Mouse (Mus musculus) small intestine, adult 2 months (tissue): ENCODE measurements at regions not wholly inside any gene's neighbourhood (a gene's known extent, or its start where the extent isn't known, plus 50 kb on each side); places are given as distances from the start of the nearest gene placed in this dataset.

Source experiments
- H3K27ac ChIP-seq: fragments of 200-500 bp; 2 replicates; pipeline ENCODE4 v1.5.1; 2012; ENCODE audit warnings: low read depth, low read length, control low read depth, inconsistent platforms; ENCODE audit not compliant: insufficient read depth
- H3K27me3 ChIP-seq: fragments of 200-500 bp; 2 replicates; pipeline ENCODE4 v1.6.1; 2012; ENCODE audit warnings: mild to moderate bottlenecking, moderate library complexity, low read length, inconsistent platforms; ENCODE audit not compliant: control insufficient read depth, insufficient read depth
- H3K36me3 ChIP-seq: fragments of 200-500 bp; 2 replicates; pipeline ENCODE4 v1.6.1; 2012; ENCODE audit warnings: mild to moderate bottlenecking, low read length, control low read depth, inconsistent platforms; ENCODE audit not compliant: control insufficient read depth, insufficient read depth
- H3K4me1 ChIP-seq: fragments of 200-500 bp; 2 replicates; pipeline ENCODE4 v1.6.1; 2012; ENCODE audit warnings: low read length, inconsistent platforms, mixed read lengths; ENCODE audit not compliant: control insufficient read depth, insufficient read depth, insufficient read length
- H3K4me3 ChIP-seq: fragments of 200-500 bp; 2 replicates; pipeline ENCODE4 v1.5.1; 2012; ENCODE audit warnings: low read depth, mild to moderate bottlenecking, control low read depth, inconsistent platforms, low read length, moderate library complexity
- CTCF ChIP-seq: fragments of 200-500 bp; IDR thresholded peaks from 2 replicates; pipeline ENCODE4 v1.5.1; 2012; ENCODE audit warnings: low read depth, mild to moderate bottlenecking, control low read depth, inconsistent platforms, low read length, moderate library complexity, mixed read lengths; ENCODE audit not compliant: insufficient replicate concordance, insufficient read length; ENCODE audit errors: extremely low read depth
- POLR2A ChIP-seq: fragments of 200-500 bp; IDR thresholded peaks from 2 replicates; pipeline ENCODE4 v1.6.1; 2012; ENCODE audit warnings: low read depth, mild to moderate bottlenecking, control low read depth, inconsistent platforms, low read length, moderate library complexity
- WGBS: fragments of 180-500 bp; shearing (Covaris S2); methylation state at CpG from one replicate; pipeline ENCODE4 v1.1.7; 2018; 5-methylcytosine and 5-hydroxymethylcytosine counted together

GRCm38 (mm10) chr19:37754024-37754423 lies 56.4 kb downstream of the Cyp26a1 start:
- TF ChIP-seq CTCF (no peak), POLR2A (no peak)
- 87% methylated on average over 9 of the region's 9 CpGs for WGBS
- H3K27ac ChIP-seq, result no peak overlapping the region
- H3K4me1 ChIP-seq, result no peaks in the 10 kb centered on the region
- H3K36me3 ChIP-seq, result no peaks in the 10 kb centered on the region
- H3K4me3 ChIP-seq, result no peak overlapping the region
- no peaks in the 10 kb centered on the region for H3K27me3 ChIP-seq

DNA sequence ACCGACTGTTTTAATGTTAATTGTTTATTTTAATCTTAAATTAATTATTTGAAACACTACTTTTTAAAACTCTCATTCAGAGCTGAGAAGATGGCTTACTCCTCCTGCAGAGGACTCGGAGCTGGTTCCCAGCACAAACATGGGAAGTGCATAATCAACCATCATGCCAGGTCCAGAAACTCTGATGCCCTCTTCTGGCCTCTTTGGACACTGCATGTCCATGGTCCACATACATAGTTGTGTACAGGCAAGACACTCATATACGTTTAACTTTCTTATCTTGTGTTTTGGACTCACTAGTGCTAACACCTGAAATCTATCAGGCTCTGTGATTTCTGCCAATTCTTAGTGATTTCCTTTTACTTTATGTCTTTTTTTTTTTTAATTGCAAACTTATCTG lies 57.8 kb downstream of the Cyp26a1 start:
- Histone ChIP-seq H3K27ac (no peak overlapping the region), H3K36me3 (no peaks in the 10 kb centered on the region), H3K4me3 (no peak overlapping the region), H3K4me1 (no peaks in the 10 kb centered on the region), H3K27me3 (no peaks in the 10 kb centered on the region)
- TF ChIP-seq CTCF, result no peak
- no peak for TF ChIP-seq POLR2A
- WGBS, result 74% methylated on average over 3 of the region's 3 CpGs

DNA sequence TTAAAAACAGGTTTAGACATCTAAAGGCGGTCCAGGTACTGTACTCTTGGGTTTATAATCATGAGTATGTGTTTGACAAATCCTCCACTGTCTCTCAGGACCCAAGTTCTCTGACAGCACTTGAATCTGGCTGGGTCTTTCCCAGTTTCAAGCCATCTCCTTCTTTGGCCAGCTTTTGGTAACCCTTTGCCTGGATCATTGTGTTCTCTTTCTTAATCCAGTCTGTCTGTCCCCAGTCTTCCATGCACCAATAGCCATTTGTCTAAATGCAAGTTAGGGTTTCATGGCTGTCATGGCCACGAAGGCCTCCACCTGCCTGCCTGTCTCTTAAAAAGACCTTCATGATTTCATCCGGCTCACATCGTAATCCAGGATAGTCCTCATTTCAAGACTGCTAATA lies 71.8 kb downstream of the Cyp26a1 start:
- H3K4me3 ChIP-seq, result no peak overlapping the region
- no peak overlapping the region for H3K27ac ChIP-seq
- no peaks in the 10 kb centered on the region for H3K27me3 ChIP-seq
- H3K4me1 ChIP-seq, result no peaks in the 10 kb centered on the region
- 89% methylated on average over 4 of the region's 4 CpGs for WGBS
- TF ChIP-seq CTCF (no peak), POLR2A (no peak)
- H3K36me3 ChIP-seq, result no peaks in the 10 kb centered on the region

- no peaks in the 10 kb centered on the region for H3K4me1 ChIP-seq
- TF ChIP-seq POLR2A (no peak), CTCF (no peak)
- H3K27me3 ChIP-seq, result no peaks in the 10 kb centered on the region
- no peak overlapping the region for H3K27ac ChIP-seq
- H3K4me3 ChIP-seq, result no peak overlapping the region
- H3K36me3 ChIP-seq, result no peaks in the 10 kb centered on the region
- 87% methylated on average over 6 of the region's 6 CpGs for WGBS
Observed at GRCm38 (mm10) chr19:37771956-37772355, 74.4 kb downstream of the Cyp26a1 start.

DNA sequence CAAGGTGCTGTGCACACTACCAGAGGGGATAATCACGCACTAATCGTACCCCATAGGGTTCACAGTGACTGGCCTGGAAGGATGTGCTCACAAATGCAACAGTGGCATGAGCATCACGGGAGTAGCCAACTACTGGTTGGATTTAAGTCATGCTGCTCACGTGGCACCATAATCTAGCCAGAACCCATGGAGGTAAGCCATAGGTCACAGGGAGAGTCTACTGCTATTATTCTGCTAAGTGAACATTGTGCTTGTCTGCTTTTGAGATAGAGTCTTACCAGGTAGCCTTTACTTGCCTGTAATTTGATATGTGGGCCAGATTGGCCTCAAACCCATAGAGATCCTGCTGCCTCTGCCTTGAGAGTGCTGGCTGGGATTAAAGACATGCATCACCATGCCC lies 77.0 kb downstream of the Cyp26a1 start:
- 89% methylated on average over 4 of the region's 4 CpGs for WGBS
- no peak for TF ChIP-seq CTCF
- TF ChIP-seq POLR2A, result no peak
- no peak overlapping the region for H3K27ac ChIP-seq
- no peaks in the 10 kb centered on the region for H3K36me3 ChIP-seq
- no peaks in the 10 kb centered on the region; the same call in 1 of the 2 replicates for H3K4me1 ChIP-seq
- H3K27me3 ChIP-seq, result no peaks in the 10 kb centered on the region
- no peak overlapping the region for H3K4me3 ChIP-seq

DNA sequence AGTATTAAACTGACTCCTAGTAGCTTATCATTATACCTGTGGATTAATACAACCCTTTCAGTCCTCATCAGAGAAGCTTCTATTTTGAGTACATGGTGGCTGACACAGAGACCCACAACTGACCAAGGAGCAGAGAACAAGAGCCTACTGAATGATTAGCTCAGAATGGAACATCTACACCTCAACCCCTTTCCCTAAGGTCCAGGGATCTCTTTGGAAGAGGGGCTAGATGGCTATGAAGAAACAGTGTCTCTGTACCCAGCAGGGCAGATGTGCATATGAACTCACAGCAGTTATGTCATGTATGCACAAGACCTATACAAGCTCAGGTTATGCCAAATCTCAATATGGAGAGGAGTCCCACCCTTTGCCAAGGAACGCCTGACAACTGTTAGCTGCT lies 77.4 kb downstream of the Cyp26a1 start:
- no peak overlapping the region for H3K27ac ChIP-seq
- H3K27me3 ChIP-seq, result no peaks in the 10 kb centered on the region
- H3K4me3 ChIP-seq, result no peak overlapping the region
- no peaks in the 10 kb centered on the region; the same call in 1 of the 2 replicates for H3K4me1 ChIP-seq
- 92% methylated on average over 1 of the region's 1 CpGs for WGBS
- no peaks in the 10 kb centered on the region for H3K36me3 ChIP-seq
- no peak for TF ChIP-seq POLR2A
- no peak for TF ChIP-seq CTCF

- 69% methylated on average over 6 of the region's 6 CpGs for WGBS
- H3K4me1 ChIP-seq, result no peaks in the 10 kb centered on the region; the same call in 1 of the 2 replicates
Observed at GRCm38 (mm10) chr19:37777961-37778360, 80.4 kb downstream of the Cyp26a1 start.

GRCm38 (mm10) chr19:37778568-37778967 lies 81.0 kb downstream of the Cyp26a1 start:
- no peaks in the 10 kb centered on the region for H3K36me3 ChIP-seq
- no peak overlapping the region for H3K4me3 ChIP-seq
- H3K27me3 ChIP-seq, result no peaks in the 10 kb centered on the region
- TF ChIP-seq CTCF, result no peak
- TF ChIP-seq POLR2A, result no peak
- 84% methylated on average over 4 of the region's 4 CpGs for WGBS
- no peaks in the 10 kb centered on the region; the same call in 1 of the 2 replicates for H3K4me1 ChIP-seq
- no peak overlapping the region for H3K27ac ChIP-seq

More at GRCm38 (mm10) chr19:37777961-37778360, 80.4 kb downstream of the Cyp26a1 start:
- TF ChIP-seq POLR2A (no peak), CTCF (no peak)
- H3K27me3 ChIP-seq, result no peaks in the 10 kb centered on the region
- H3K4me3 ChIP-seq, result no peak overlapping the region
- no peaks in the 10 kb centered on the region for H3K36me3 ChIP-seq
- no peak overlapping the region for H3K27ac ChIP-seq
